Mouse (Mus musculus): ENCODE measurements at regions not wholly inside any gene's neighbourhood (a gene's known extent, or its start where the extent isn't known, plus 50 kb on each side); places are given as distances from the start of the nearest gene placed in this dataset.
A peak's percentile ranks its signal among the peaks of the same experiment; 100 is the strongest.

DNA sequence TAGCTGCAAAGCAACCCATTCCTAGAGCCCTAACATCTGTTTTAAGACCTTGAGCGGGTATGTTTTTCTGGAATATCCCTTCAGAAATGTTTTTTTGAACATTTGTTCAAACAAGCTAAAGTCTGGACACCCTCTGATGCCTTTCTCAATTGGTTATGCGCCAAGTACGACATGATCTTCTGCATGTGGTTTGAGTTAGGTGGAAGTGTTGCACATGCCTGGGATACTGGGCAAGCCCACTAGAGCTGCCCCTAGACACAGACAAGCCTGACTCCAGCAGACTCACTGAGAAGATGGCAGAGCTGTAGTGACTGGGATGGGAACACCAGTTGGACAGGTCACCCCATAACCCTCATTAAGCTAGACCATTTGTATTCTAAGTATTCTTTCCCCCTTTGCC is 153.2 kb upstream of the Cypt2 start:
- no peak for DNase-seq

- no peak for DNase-seq
Measured at GRCm38 (mm10) chrX:105366284-105366683, 133.3 kb upstream of the Cypt2 start.

- DNase-seq = no peak
Measured at GRCm38 (mm10) chrX:105367979-105368378, 131.6 kb upstream of the Cypt2 start.

DNA sequence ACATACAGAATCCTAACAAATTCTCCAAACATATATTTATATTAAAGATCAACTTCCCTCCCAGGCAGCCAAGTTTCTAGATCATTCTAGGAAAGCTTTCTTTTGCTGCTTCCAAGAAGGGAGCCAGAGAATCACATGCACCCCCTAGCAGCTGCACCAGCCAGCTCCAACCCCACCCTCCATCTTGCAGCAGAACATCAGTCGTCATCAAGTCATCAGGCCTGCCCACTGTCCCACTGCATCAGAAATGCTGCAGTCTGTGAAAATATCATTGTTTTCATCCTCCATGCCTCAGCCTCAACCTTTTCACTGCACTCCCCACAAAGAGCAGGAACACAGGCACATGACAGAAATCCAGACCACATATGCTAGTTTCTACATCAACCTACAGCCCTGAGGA is 109.1 kb upstream of the Cypt2 start:
- peak; percentile 16 for DNase-seq

- DNase-seq = peak; percentile 21
Measured at GRCm38 (mm10) chrX:105391029-105391428, 108.5 kb upstream of the Cypt2 start.

- DNase-seq = peak; percentile 92
Measured at GRCm38 (mm10) chrX:105391680-105392462, 107.7 kb upstream of the Cypt2 start.

DNA sequence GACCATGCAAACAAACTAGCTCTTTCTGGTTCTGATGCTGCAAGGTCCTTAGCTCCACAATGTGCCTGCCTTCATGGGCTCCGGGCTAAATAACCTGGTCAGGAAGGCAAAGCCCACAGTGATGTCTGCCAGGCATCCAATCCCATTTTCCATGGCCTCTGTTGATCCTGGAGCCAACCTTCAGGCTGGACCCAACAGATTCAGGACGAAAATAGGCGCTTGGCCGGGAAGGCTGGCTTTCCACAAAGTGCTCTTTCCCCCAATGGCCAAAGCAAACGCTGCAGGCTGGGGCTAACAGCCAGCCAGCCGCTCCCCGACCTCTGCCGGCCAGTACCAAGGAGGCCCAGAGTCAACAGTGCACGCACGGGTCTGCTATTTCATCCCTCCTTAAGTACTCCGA is 106.3 kb upstream of the Cypt2 start:
- no peak for DNase-seq

- DNase-seq = no peak
Measured at GRCm38 (mm10) chrX:105413351-105413750, 86.2 kb upstream of the Cypt2 start.

DNA sequence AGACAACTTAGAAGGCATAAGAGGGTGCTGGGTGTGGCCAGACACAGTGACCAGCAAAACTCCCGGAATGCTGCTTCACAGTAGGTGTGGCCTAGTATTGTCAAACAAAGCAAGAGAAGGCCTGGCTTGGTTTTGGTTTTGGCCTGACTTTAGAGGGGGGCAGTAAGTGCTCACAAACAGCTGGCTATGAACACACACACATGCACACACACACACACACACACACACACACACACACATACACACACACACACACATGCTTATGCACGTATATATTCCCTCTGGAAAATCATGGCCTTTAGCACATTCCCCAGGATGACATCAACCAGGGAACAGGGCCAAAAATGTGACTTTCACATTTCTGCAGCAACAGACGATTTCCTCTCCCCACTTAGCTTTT is 78.6 kb upstream of the Cypt2 start:
- no peak for DNase-seq
